Mouse (Mus musculus): Measurements from ENCODE around the gene Gm28434. TPM values are rescaled to one million over a fixed set of nuclear protein-coding genes. Genes with fewer than 3 reads are reported as not detected.
A peak's percentile ranks its signal among the peaks of the same experiment; 100 is the strongest.

The Gm28434 gene
- not detected in 2 replicates for polyA plus RNA-seq (2016; fragmentation: Nextera tagmentation; extraction: Ambion mirVana)

GRCm38 (mm10) chr5:87969201-87969600 is at the start of gene Gm28434, which contains the start of gene 2310003L06Rik:
Gene Gm28434 (plus strand): TSS chr5:87969517.
Gene 2310003L06Rik (plus strand): TSS chr5:87969459.
- Histone ChIP-seq H3K4me2 (no peak within 1 kb of the TSS), H3K9me3 (replicated peaks) (no peaks in the 10 kb centered on the region), H3K9ac (no peak within 1 kb of the TSS), H3K27me3 (replicated peaks) (no peaks in the 10 kb centered on the region), H3K4me1 (replicated peaks) (no peaks in the 10 kb centered on the region), H3K4me3 (no peak within 1 kb of the TSS), H3K36me3 (no peaks in the 10 kb centered on the region), H3K27ac (ENCODE audit: poor library complexity, severe bottlenecking) (no peak within 1 kb of the TSS)
- ATAC-seq (ENCODE audit: insufficient number of reproducible peaks, low FRiP score), result no peak
- WGBS, result 44% methylated on average over 2 of the region's 2 CpGs

- 38% methylated on average over 5 of the region's 5 CpGs for WGBS
- ATAC-seq (ENCODE audit: insufficient number of reproducible peaks, low FRiP score), result no peak
Observed at GRCm38 (mm10) chr5:87925372-87925771, 43.9 kb upstream of the Gm28434 start, which contains the start of gene Csn3. Gene Csn3 (plus strand): TSS chr5:87925579.

GRCm38 (mm10) chr5:87931603-87932002 is 37.7 kb upstream of the Gm28434 start:
- 66% methylated on average over 1 of the region's 1 CpGs for WGBS
- no peaks in the 10 kb centered on the region for H3K36me3 ChIP-seq

More at GRCm38 (mm10) chr5:87925372-87925771, 43.9 kb upstream of the Gm28434 start, which contains the start of gene Csn3:
- H3K36me3 ChIP-seq, result no peaks in the 10 kb centered on the region
- H3K27ac ChIP-seq (ENCODE audit: poor library complexity, severe bottlenecking), result no peak within 1 kb of the TSS
- H3K9ac ChIP-seq, result no peak within 1 kb of the TSS
- H3K4me1 ChIP-seq (replicated peaks), result no peaks in the 10 kb centered on the region
- no peaks in the 10 kb centered on the region for H3K9me3 ChIP-seq (replicated peaks)
- H3K4me3 ChIP-seq, result no peak within 1 kb of the TSS
- H3K4me2 ChIP-seq, result no peak within 1 kb of the TSS
- H3K27me3 ChIP-seq (replicated peaks), result no peaks in the 10 kb centered on the region

GRCm38 (mm10) chr5:87940752-87941151 is 28.6 kb upstream of the Gm28434 start:
- Histone ChIP-seq H3K4me3 (no peak overlapping the region), H3K27me3 (replicated peaks) (no peaks in the 10 kb centered on the region), H3K27ac (ENCODE audit: poor library complexity, severe bottlenecking) (no peak overlapping the region), H3K4me1 (replicated peaks) (no peaks in the 10 kb centered on the region), H3K36me3 (no peaks in the 10 kb centered on the region), H3K4me2 (no peak overlapping the region), H3K9ac (no peak overlapping the region), H3K9me3 (replicated peaks) (no peaks in the 10 kb centered on the region)
- no peak for ATAC-seq (ENCODE audit: insufficient number of reproducible peaks, low FRiP score)
- WGBS, result 44% methylated on average over 3 of the region's 3 CpGs

More at GRCm38 (mm10) chr5:87931603-87932002, 37.7 kb upstream of the Gm28434 start:
- no peaks in the 10 kb centered on the region for H3K9me3 ChIP-seq (replicated peaks)
- H3K27ac ChIP-seq (ENCODE audit: poor library complexity, severe bottlenecking), result no peak overlapping the region
- no peaks in the 10 kb centered on the region for H3K27me3 ChIP-seq (replicated peaks)
- no peak overlapping the region for H3K4me2 ChIP-seq
- no peak for ATAC-seq (ENCODE audit: insufficient number of reproducible peaks, low FRiP score)
- H3K4me3 ChIP-seq, result no peak overlapping the region
- no peaks in the 10 kb centered on the region for H3K4me1 ChIP-seq (replicated peaks)
- no peak overlapping the region for H3K9ac ChIP-seq

- Histone ChIP-seq H3K9me3 (replicated peaks) (no peaks in the 10 kb centered on the region), H3K4me3 (no peak overlapping the region), H3K9ac (no peak overlapping the region), H3K27me3 (replicated peaks) (no peaks in the 10 kb centered on the region), H3K4me1 (replicated peaks) (no peaks in the 10 kb centered on the region), H3K4me2 (no peak overlapping the region), H3K36me3 (no peaks in the 10 kb centered on the region), H3K27ac (ENCODE audit: poor library complexity, severe bottlenecking) (no peak overlapping the region)
- ATAC-seq (ENCODE audit: insufficient number of reproducible peaks, low FRiP score), result no peak
Observed at GRCm38 (mm10) chr5:87942515-87942914, 26.8 kb upstream of the Gm28434 start.

- ATAC-seq (ENCODE audit: insufficient number of reproducible peaks, low FRiP score), result no peak
- no peak overlapping the region for H3K9ac ChIP-seq
- no peak overlapping the region for H3K4me2 ChIP-seq
- H3K27me3 ChIP-seq (replicated peaks), result no peaks in the 10 kb centered on the region
- H3K4me3 ChIP-seq, result no peak overlapping the region
- H3K36me3 ChIP-seq, result no peaks in the 10 kb centered on the region
- H3K9me3 ChIP-seq (replicated peaks), result no peaks in the 10 kb centered on the region
- no peak overlapping the region for H3K27ac ChIP-seq (ENCODE audit: poor library complexity, severe bottlenecking)
- no peaks in the 10 kb centered on the region for H3K4me1 ChIP-seq (replicated peaks)
Observed at GRCm38 (mm10) chr5:87951836-87952235, 17.5 kb upstream of the Gm28434 start.

- Histone ChIP-seq H3K9ac (no peak within 1 kb of the TSS), H3K27ac (ENCODE audit: poor library complexity, severe bottlenecking) (no peak within 1 kb of the TSS), H3K4me1 (replicated peaks) (0 out of 2 replicates have a peak, but pooled peaks cover 4% of the 10 kb centered on the region), H3K4me2 (no peak within 1 kb of the TSS), H3K9me3 (replicated peaks) (no peaks in the 10 kb centered on the region), H3K36me3 (no peaks in the 10 kb centered on the region), H3K4me3 (no peak within 1 kb of the TSS), H3K27me3 (replicated peaks) (no peaks in the 10 kb centered on the region)
- 69% methylated on average over 3 of the region's 3 CpGs for WGBS
- no peak for ATAC-seq (ENCODE audit: insufficient number of reproducible peaks, low FRiP score)
Observed at GRCm38 (mm10) chr5:87979139-87979538, 9.8 kb downstream of the Gm28434 start, which contains the start of gene Cabs1. Gene Cabs1 (plus strand): TSS chr5:87979439.

- 0 out of 2 replicates have a peak, but pooled peaks cover 4% of the 10 kb centered on the region for H3K4me1 ChIP-seq (replicated peaks)
- 51% methylated on average over 3 of the region's 3 CpGs for WGBS
- H3K36me3 ChIP-seq, result no peaks in the 10 kb centered on the region
- H3K9ac ChIP-seq, result no peak overlapping the region
- H3K27ac ChIP-seq (ENCODE audit: poor library complexity, severe bottlenecking), result no peak overlapping the region
- no peaks in the 10 kb centered on the region for H3K9me3 ChIP-seq (replicated peaks)
- H3K27me3 ChIP-seq (replicated peaks), result no peaks in the 10 kb centered on the region
- H3K4me3 ChIP-seq, result no peak overlapping the region
- no peak overlapping the region for H3K4me2 ChIP-seq
- peak; percentile 22; the same call in 1 of the 2 replicates for ATAC-seq (ENCODE audit: insufficient number of reproducible peaks, low FRiP score)
Observed at GRCm38 (mm10) chr5:87982468-87983214, 13.3 kb downstream of the Gm28434 start.

- Histone ChIP-seq H3K36me3 (no peaks in the 10 kb centered on the region), H3K9ac (no peak within 1 kb of the TSS), H3K27ac (ENCODE audit: poor library complexity, severe bottlenecking) (no peak within 1 kb of the TSS), H3K4me3 (no peak within 1 kb of the TSS), H3K4me2 (no peak within 1 kb of the TSS), H3K4me1 (replicated peaks) (no peaks in the 10 kb centered on the region), H3K9me3 (replicated peaks) (no peaks in the 10 kb centered on the region), H3K27me3 (replicated peaks) (no peaks in the 10 kb centered on the region)
- 81% methylated on average over 3 of the region's 3 CpGs for WGBS
- ATAC-seq (ENCODE audit: insufficient number of reproducible peaks, low FRiP score), result no peak
Observed at GRCm38 (mm10) chr5:88002249-88002648, 32.9 kb downstream of the Gm28434 start, which contains the start of gene Smr3a. Gene Smr3a (plus strand): TSS chr5:88002549.

GRCm38 (mm10) chr5:88005241-88005640 is 35.9 kb downstream of the Gm28434 start:
- no peaks in the 10 kb centered on the region for H3K4me1 ChIP-seq (replicated peaks)
- no peak overlapping the region for H3K4me3 ChIP-seq
- no peak overlapping the region for H3K9ac ChIP-seq
- no peak overlapping the region for H3K4me2 ChIP-seq
- no peak overlapping the region for H3K27ac ChIP-seq (ENCODE audit: poor library complexity, severe bottlenecking)
- H3K27me3 ChIP-seq (replicated peaks), result no peaks in the 10 kb centered on the region
- no peaks in the 10 kb centered on the region for H3K36me3 ChIP-seq
- no peak for ATAC-seq (ENCODE audit: insufficient number of reproducible peaks, low FRiP score)
- H3K9me3 ChIP-seq (replicated peaks), result no peaks in the 10 kb centered on the region
